9 mouse cellular contexts compared by ENCODE assay signal in genomic region chr8:105770609-105771008, GRCm38 (mm10). TPM values are rescaled to one million over a fixed set of nuclear protein-coding genes. Genes with fewer than 3 reads are reported as not detected.
DNase-seq lines count a peak whose midpoint lies in the region; ATAC-seq and TF ChIP-seq lines count a peak whose summit lies in the region.
"Had no signal": no experiment of that assay in that cellular context is flagged by ENCODE, and none has a peak within 500 bp of the region (broad histone marks: within the 10 kb centered on the region; RNA-seq: fewer than 3 reads in every experiment).

No protein-coding gene starts in this region.

- no peak overlapping the region for H3K9ac ChIP-seq in liver, postnatal 0 days (replicated peaks)
- no peak overlapping the region for H3K9ac ChIP-seq in liver, embryonic 11.5 days (ENCODE audit: low read depth, low read length)
- no peak overlapping the region for H3K9ac ChIP-seq in forebrain, embryonic 15.5 days (replicated peaks)
- H3K9ac ChIP-seq in neural tube, embryonic 13.5 days, result no peak overlapping the region
- H3K9ac ChIP-seq: lung, embryonic 15.5 days had no signal

- H3K4me2 ChIP-seq in liver, postnatal 0 days (ENCODE audit: low read depth, low read length), result no peak overlapping the region
- H3K4me2 ChIP-seq in liver, embryonic 11.5 days, result no peak overlapping the region
- H3K4me2 ChIP-seq in forebrain, embryonic 15.5 days (replicated peaks), result no peak overlapping the region
- no peak overlapping the region for H3K4me2 ChIP-seq in neural tube, embryonic 13.5 days
- H3K4me2 ChIP-seq: lung, embryonic 15.5 days had no signal

- H3K27me3 ChIP-seq in liver, postnatal 0 days (ENCODE audit: insufficient read depth, low read length), result no peaks in the 10 kb centered on the region
- H3K27me3 ChIP-seq in liver, embryonic 11.5 days (replicated peaks; ENCODE audit: control insufficient read depth, insufficient read depth, low read length), result no peaks in the 10 kb centered on the region
- H3K27me3 ChIP-seq in forebrain, embryonic 15.5 days, result no peaks in the 10 kb centered on the region
- H3K27me3 ChIP-seq in neural tube, embryonic 13.5 days, result no peaks in the 10 kb centered on the region
- H3K27me3 ChIP-seq: lung, embryonic 15.5 days had no signal

- no peak overlapping the region for H3K27ac ChIP-seq in liver, postnatal 0 days (ENCODE audit: low read depth)
- no peak overlapping the region for H3K27ac ChIP-seq in liver, embryonic 11.5 days (ENCODE audit: low read depth, low read length)
- no peak overlapping the region for H3K27ac ChIP-seq in forebrain, embryonic 15.5 days (replicated peaks)
- H3K27ac ChIP-seq in neural tube, embryonic 13.5 days (replicated peaks), result no peak overlapping the region
- H3K27ac ChIP-seq: lung, embryonic 15.5 days had no signal

- H3K4me3 ChIP-seq in liver, postnatal 0 days (ENCODE audit: low read depth, low read length), result no peak overlapping the region
- no peak overlapping the region for H3K4me3 ChIP-seq in liver, embryonic 11.5 days (ENCODE audit: low read depth, low read length)
- H3K4me3 ChIP-seq in forebrain, embryonic 15.5 days, result no peak overlapping the region
- H3K4me3 ChIP-seq in neural tube, embryonic 13.5 days, result no peak overlapping the region
- H3K4me3 ChIP-seq: lung, embryonic 15.5 days had no signal

- no peak for DNase-seq in liver, postnatal 0 days
- DNase-seq in liver, embryonic 11.5 days (ENCODE audit: low spot score), result no peak
- DNase-seq in R1 (ENCODE audit: low read depth, low spot score), result peak; percentile 67
- DNase-seq in ovary, postnatal 10 days (ENCODE audit: low spot score), result no peak
- no peak for DNase-seq in layer of hippocampus, postnatal 25 days (ENCODE audit: extremely low spot score in 1 of 2, low spot score in 1 of 2)

- WGBS in liver, postnatal 0 days (ENCODE audit: insufficient replicate concordance), result 74% methylated on average over 1 of the region's 1 CpGs
- 77% methylated on average over 1 of the region's 1 CpGs for WGBS in liver, embryonic 11.5 days
- 93% methylated on average over 1 of the region's 1 CpGs for WGBS in forebrain, embryonic 15.5 days
- 70% methylated on average over 1 of the region's 1 CpGs for WGBS in neural tube, embryonic 13.5 days

- no peak for TF ChIP-seq EP300 in liver, postnatal 0 days (IDR thresholded peaks at IDR 0.05; ENCODE audit: low read depth)

- peaks cover 71% of the 10 kb centered on the region for H3K36me3 ChIP-seq in liver, postnatal 0 days (replicated peaks; ENCODE audit: insufficient read depth, low read length)
- H3K36me3 ChIP-seq in liver, embryonic 11.5 days (ENCODE audit: control insufficient read depth, insufficient read depth, low read length), result peaks cover 63% of the 10 kb centered on the region
- peaks cover 71% of the 10 kb centered on the region for H3K36me3 ChIP-seq in forebrain, embryonic 15.5 days
- H3K36me3 ChIP-seq in neural tube, embryonic 13.5 days, result peaks cover 80% of the 10 kb centered on the region

- ATAC-seq in liver, postnatal 0 days, result 0 out of 2 replicates have a peak, but pooled peaks have one; percentile 28
- no peak for ATAC-seq in liver, embryonic 11.5 days (replicated peaks; ENCODE audit: low FRiP score)
- ATAC-seq in forebrain, embryonic 15.5 days (replicated peaks), result 0 out of 2 replicates have a peak, but pooled peaks have one; percentile 23
- 0 out of 2 replicates have a peak, but pooled peaks have one; percentile 17 for ATAC-seq in neural tube, embryonic 13.5 days (ENCODE audit: low read depth)
- ATAC-seq in inflammation-experienced regulatory T-cells, adult 6 months, result no peak

- peak; percentile 75 for TF ChIP-seq CTCF in liver, postnatal 0 days (IDR thresholded peaks at IDR 0.05; ENCODE audit: low read depth)

- H3K9me3 ChIP-seq in liver, postnatal 0 days (ENCODE audit: low read length), result no peaks in the 10 kb centered on the region
- no peaks in the 10 kb centered on the region for H3K9me3 ChIP-seq in liver, embryonic 11.5 days (ENCODE audit: control insufficient read depth, low read length)
- no peaks in the 10 kb centered on the region for H3K9me3 ChIP-seq in forebrain, embryonic 15.5 days
- H3K9me3 ChIP-seq in neural tube, embryonic 13.5 days, result no peaks in the 10 kb centered on the region
- H3K9me3 ChIP-seq: lung, embryonic 15.5 days had no signal

- H3K4me1 ChIP-seq in liver, postnatal 0 days (ENCODE audit: insufficient read depth), result no peaks in the 10 kb centered on the region
- H3K4me1 ChIP-seq in liver, embryonic 11.5 days (replicated peaks; ENCODE audit: control insufficient read depth, insufficient read depth, low read length), result no peaks in the 10 kb centered on the region
- H3K4me1 ChIP-seq in forebrain, embryonic 15.5 days, result no peaks in the 10 kb centered on the region
- H3K4me1 ChIP-seq in neural tube, embryonic 13.5 days (replicated peaks), result no peaks in the 10 kb centered on the region
- H3K4me1 ChIP-seq: lung, embryonic 15.5 days had no signal

RNA-seq across cellular contexts. Expression of gene Gfod2, which starts 12.1 kb away (rescaled TPM):
- 2.4 and 2.9 TPM in 2 replicates for polyA plus RNA-seq in liver, postnatal 0 days (2015; fragmentation: Nextera tagmentation; extraction: Ambion mirVana)
- polyA plus RNA-seq in liver, embryonic 11.5 days (2014; fragmentation: Nextera tagmentation; extraction: Ambion mirVana), result 9.0 and 10.7 TPM in 2 replicates
- polyA plus RNA-seq in forebrain, embryonic 15.5 days (2015; fragmentation: Nextera tagmentation; extraction: Ambion mirVana), result 84.5 and 88.0 TPM in 2 replicates
- polyA plus RNA-seq in neural tube, embryonic 13.5 days (2015; fragmentation: Nextera tagmentation; extraction: Ambion mirVana), result 66.7 and 72.4 TPM in 2 replicates
- polyA plus RNA-seq in inflammation-experienced regulatory T-cells, adult 6 months (2017; shearing (Covaris generic)), result 1 to 10 TPM; 1.7 to 5.9 (median 3.9) TPM
- 10 to 100 TPM; 19.2 to 23.1 TPM for total RNA-seq in layer of hippocampus, postnatal 25 days (2021)

RNA-seq across cellular contexts. Expression of gene Ranbp10, which starts 56.5 kb away (rescaled TPM):
- polyA plus RNA-seq in liver, postnatal 0 days (2015; fragmentation: Nextera tagmentation; extraction: Ambion mirVana), result 18.9 and 20.9 TPM in 2 replicates
- 20.2 and 22.0 TPM in 2 replicates for polyA plus RNA-seq in liver, embryonic 11.5 days (2014; fragmentation: Nextera tagmentation; extraction: Ambion mirVana)
- 11.8 and 13.9 TPM in 2 replicates for polyA plus RNA-seq in forebrain, embryonic 15.5 days (2015; fragmentation: Nextera tagmentation; extraction: Ambion mirVana)
- 11.6 and 13.0 TPM in 2 replicates for polyA plus RNA-seq in neural tube, embryonic 13.5 days (2015; fragmentation: Nextera tagmentation; extraction: Ambion mirVana)
- 1 to 10 TPM; 5.3 to 8.7 (median 5.9) TPM for polyA plus RNA-seq in inflammation-experienced regulatory T-cells, adult 6 months (2017; shearing (Covaris generic))
- total RNA-seq in layer of hippocampus, postnatal 25 days (2021), result 10 to 100 TPM; 24.3 to 26.6 TPM

RNA-seq across cellular contexts. Expression of gene Tsnaxip1, which starts 56.9 kb away (rescaled TPM):
- not detected in 2 replicates for polyA plus RNA-seq in liver, postnatal 0 days (2015; fragmentation: Nextera tagmentation; extraction: Ambion mirVana)
- 0.12 TPM in 1 of 2 replicates, not detected in the other for polyA plus RNA-seq in liver, embryonic 11.5 days (2014; fragmentation: Nextera tagmentation; extraction: Ambion mirVana)
- polyA plus RNA-seq in forebrain, embryonic 15.5 days (2015; fragmentation: Nextera tagmentation; extraction: Ambion mirVana), result 0.61 and 0.84 TPM in 2 replicates
- 0.46 and 0.54 TPM in 2 replicates for polyA plus RNA-seq in neural tube, embryonic 13.5 days (2015; fragmentation: Nextera tagmentation; extraction: Ambion mirVana)
- not detected for polyA plus RNA-seq in inflammation-experienced regulatory T-cells, adult 6 months (2017; shearing (Covaris generic))
- under 1 TPM; 0.15 to 0.31 TPM for total RNA-seq in layer of hippocampus, postnatal 25 days (2021)

Comparison
In these comparisons a context has a peak if more than half of its experiments do, and no peak if none do; other contexts are left out.
1. ATAC-seq: peak in liver, postnatal 0 days (single experiment), forebrain, embryonic 15.5 days (single experiment) and neural tube, embryonic 13.5 days (single experiment); none in liver, embryonic 11.5 days (single experiment) and inflammation-experienced regulatory T-cells, adult 6 months (single experiment).